Mouse (Mus musculus) subcutaneous adipose tissue, adult 2 months (tissue): ENCODE results near the gene Magel2. TPM values are rescaled to one million over a fixed set of nuclear protein-coding genes. Genes with fewer than 3 reads are reported as not detected.

ENCODE experiments used
- polyA plus RNA-seq: library from polyadenylated mRNA; depleted of rRNA; stranded (reverse); fragments of >200 nt; gene quantifications from 2 replicates; pipeline ENCODE4 v1.2.3, GENCODE M21; 2012; ENCODE audit warnings: low replicate concordance; rRNA removed

The Magel2 gene
- polyA plus RNA-seq = 0.04 TPM in 1 of 2 replicates, not detected in the other

GRCm38 (mm10) chr7:62376510-62377304 lies at the start of gene Magel2:
Gene Magel2, plus strand, starts transcription at chr7:62377010.

GRCm38 (mm10) chr7:62346269-62346668 lies 30.5 kb upstream of the Magel2 start, which contains the start of gene Ndn:
Gene Ndn, plus strand, starts transcription at chr7:62346569.

GRCm38 (mm10) chr7:62419493-62420360 lies 42.9 kb downstream of the Magel2 start, which contains the start of gene Mkrn3:
Gene Mkrn3, minus strand, starts transcription at chr7:62420139.

Other genes starting within 250 kb of the Magel2 start
- gene Ndn, start 30.4 kb upstream of the Magel2 start, polyA plus RNA-seq = 19.2 and 20.8 TPM in 2 replicates
- gene Mkrn3, start 43.1 kb downstream of the Magel2 start, polyA plus RNA-seq = 0.85 and 1.7 TPM in 2 replicates
- gene Peg12, start 87.5 kb downstream of the Magel2 start, polyA plus RNA-seq = 0.53 and 3.3 TPM in 2 replicates